Mouse (Mus musculus): ENCODE measurements around the gene Olfr763.
"Not testable (repeated sequence)": the region's sequence is repeated elsewhere in the genome, so short reads cannot be mapped to it uniquely, and the experiment has no call there.

Gene Olfr763

DNA sequence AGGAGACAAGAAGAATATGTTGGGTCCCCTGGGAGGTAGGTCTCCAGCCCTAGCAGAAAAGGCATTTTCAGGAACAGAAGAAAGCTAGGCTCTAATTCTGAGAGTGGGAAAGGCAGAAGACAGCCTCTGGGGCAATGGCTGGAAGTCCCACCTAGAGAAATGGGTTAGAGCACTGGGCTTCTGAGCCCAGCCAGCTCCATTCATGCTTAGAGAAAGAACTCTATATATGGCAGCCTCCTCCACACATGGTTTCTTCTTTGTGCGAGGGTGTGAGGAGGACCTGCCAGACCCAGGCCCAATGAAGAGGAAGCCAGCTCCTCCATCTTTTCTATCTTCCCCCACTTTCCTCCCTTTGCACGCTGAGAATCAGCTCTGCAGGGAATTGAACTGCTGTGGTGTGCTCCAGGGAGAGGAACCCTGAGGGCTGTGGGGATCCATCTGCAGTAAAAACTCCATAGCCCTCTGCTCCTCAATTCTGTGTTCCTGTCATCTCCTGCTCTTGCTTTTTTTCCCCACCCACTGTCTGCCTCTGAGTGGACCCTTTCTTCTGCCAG lies at the start of gene Olfr763:
TSS of gene Olfr763 (plus strand) at position 504 of the 554 bp plus-strand sequence.
- in situ Hi-C loops (cut with MboI) = no loop called here

DNA sequence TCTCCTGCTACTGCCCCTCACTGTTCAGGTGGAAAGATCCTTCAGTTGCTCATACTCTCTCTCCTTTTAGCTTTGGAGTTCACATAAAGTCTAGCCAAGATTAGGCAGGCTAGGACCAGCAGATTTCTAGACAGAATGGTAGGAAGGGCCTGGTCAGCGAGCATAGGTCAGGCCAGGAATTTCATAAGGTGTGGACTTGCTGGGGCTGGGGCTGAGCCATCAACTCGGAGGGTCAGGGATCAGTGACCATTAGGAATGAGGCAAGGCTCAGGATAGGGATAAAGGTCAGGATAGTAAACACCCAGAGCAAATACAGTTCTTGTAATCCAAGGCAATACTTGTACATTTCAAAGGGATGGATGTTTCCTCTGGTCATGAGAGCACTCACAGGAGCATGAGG lies 45.6 kb upstream of the Olfr763 start:
- in situ Hi-C loops (cut with MboI) = no loop called here

DNA sequence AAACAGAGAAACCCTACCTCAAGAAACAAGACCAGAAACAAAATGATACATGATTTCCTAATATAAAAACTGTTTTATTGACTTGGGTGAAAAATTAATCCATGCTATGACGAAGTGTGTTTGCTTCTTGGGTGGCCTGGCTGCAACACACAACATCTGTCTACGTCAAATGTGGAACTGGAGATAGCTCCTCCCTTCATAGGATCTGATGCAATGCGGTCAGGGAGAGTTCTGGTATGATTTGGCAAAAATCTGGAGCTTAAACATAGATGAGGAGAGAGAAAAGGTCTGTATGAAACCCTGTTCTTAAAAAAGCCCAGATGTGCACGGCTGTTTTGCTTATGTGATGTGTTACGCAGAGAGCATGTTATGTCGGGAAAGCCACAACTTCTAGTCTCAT lies 44.7 kb upstream of the Olfr763 start:
- in situ Hi-C loops (cut with MboI) = no loop called here

DNA sequence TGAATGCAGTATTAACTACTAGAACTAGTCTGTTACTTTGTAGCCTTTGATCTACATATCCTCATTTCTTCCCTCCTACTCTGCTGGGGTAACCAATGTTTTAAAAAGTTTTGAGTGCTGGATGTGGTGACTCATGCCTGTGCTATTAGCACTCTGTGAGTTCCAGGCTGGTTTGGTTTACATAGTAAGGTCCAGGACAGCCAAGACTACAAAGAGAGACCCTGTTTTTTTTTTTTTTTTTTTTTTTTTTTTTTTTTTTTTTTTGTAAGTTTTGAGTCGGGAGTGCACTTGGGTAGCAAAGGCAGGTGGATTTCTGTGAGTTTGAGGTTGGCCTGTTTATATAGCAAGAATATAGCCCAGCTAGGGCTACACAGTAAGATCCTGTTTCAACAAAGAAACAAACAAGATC lies 42.2 kb upstream of the Olfr763 start:
- in situ Hi-C loops (cut with MboI) = no loop called here

DNA sequence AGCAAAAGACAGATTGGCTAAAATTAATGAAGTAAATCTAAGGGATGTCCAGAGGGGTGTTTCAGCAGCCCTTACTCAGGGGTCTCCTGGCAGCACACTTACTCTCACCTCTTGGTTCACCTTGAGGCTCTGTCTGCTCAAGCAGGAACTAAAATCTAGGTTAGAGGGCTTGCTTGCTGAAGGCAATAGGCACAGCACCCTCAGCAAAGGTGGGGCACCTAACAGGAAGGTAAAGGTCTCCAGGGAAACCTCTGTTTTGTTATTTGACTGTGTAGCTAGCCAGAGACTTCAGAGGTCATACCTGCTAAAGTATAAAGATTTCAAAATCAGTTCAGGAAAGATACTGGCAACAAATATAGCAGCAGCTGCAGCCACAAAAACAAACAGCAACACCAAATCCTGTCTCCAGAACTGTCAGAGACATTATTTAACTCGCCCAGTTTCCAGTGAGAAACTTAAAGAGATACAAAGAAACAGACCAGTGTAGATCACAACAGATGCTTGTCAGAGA lies 39.8 kb upstream of the Olfr763 start:
- in situ Hi-C loops (cut with MboI) = no loop called here

DNA sequence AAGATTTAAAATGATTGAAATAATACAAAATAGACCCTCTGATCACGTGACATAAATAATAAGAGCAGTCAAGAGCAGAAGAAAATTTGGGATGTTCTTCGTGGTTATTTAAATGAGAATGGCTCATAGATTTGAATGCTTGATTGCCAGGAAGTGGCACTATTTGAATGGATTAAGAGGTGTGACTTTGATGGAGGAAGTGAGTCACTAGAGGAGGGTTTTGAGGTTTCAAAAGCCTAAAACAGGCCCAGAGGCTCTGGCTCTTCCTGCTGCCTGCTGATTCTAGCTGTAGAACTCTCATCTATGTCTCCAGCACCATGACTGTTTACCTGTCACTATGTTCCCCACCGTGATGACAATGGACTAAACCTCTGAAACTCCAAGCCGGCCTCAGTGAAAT lies 37.8 kb upstream of the Olfr763 start:
- in situ Hi-C loops (cut with MboI) = no loop called here

DNA sequence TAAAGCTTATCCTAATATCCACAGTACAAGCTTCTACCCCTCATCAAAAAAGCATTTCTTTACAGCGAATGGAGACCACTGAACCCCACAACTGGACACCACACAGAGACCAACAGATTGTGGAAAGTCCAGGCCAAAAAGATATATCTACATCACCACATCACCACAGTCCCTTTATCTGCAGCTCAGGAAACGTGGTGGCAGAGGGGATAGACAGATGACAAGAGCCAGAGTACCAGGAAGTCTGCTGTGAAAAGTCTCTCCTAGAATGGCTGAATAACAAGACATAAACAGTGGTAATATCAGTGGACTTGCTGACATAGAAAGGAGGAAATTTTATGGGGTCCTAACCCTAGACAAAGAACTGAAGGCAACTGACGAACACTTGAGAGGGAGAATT lies 34.2 kb upstream of the Olfr763 start:
- in situ Hi-C loops (cut with MboI) = no loop called here

DNA sequence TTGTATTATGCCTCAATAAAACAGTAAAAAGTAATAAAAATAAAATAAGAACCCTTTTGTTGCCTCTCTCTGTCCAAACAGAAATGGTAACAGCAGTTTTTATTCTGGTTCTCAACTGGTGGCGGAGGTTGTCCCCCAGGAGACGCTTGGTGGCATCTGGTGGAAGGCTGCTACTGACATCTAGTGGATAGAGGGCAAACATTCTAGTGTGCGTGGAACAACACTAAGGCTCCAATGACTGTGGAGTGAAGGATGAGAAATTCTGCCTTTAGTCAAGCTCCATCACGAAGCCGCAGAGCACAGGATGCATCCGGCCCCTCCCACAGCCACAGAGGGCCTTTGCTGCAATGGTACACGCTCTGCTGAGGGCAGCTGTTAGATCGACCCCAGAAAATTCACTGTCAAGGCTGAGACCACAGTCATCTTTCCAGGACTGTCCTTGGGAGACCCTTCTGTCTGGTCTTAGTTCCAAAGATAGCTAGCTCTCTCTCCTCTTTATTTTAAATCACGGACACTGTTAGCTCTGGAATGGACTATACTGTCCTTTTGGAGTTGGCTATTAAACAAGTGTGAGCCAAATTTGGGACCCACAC lies 33.0 kb upstream of the Olfr763 start:
- in situ Hi-C loops (cut with MboI) = no loop called here

DNA sequence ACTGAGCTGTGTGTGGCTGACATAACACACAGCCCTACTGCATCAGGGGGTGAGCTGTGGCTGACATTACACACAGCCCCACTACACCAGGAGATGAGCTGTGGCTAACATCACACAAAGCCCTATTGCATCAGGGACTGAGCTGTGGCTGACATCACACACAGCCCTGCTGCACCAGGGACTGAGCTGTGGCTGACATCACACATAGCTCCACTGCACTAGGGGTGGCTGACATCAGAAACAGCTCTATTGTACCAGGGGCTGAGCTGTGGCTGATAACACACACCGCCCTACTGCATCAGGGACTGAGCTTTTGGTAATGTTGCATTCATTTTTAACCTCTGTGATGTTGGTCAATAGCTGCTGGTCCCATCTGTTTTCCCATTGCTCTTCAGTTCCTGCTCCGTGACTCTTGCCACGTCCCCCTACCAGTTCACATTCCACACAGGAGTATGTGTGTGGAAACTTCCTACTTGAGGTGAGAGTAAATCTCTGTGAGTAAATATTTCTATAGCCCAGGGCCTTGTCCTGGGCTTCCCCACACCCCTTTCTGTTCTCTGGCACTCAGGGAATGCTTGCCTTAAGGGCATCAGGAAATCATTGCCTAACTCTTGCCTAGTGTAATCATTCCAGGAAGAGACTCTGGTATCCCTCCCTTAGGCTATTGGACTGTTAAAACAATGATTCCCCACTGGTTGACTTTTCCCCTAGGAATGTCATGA lies 29.8 kb upstream of the Olfr763 start:
- in situ Hi-C loops (cut with MboI) = no loop called here

DNA sequence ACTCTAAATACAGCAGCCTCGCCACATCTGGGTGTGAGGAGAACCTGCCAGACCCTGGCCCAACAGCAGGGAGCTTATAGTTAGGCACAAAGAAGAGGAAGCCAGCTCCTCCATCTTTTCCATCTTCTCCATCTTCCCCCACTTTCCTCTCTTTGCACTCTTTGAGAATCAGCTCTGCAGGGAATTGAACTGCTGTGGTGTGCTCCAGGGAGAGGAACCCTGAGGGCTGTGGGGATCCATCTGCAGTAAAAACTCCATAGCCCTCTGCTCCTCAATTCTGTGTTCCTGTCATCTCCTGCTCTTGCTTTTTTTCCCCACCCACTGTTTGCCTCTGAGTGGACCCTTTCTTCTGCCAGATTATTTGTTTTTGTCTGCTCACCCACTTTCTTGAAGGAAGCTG lies 21.5 kb upstream of the Olfr763 start, which contains the start of gene Olfr9:
TSS of gene Olfr9 (plus strand) at position 301 of the 400 bp plus-strand sequence.
- in situ Hi-C loops (cut with MboI) = not testable (repeated sequence)

DNA sequence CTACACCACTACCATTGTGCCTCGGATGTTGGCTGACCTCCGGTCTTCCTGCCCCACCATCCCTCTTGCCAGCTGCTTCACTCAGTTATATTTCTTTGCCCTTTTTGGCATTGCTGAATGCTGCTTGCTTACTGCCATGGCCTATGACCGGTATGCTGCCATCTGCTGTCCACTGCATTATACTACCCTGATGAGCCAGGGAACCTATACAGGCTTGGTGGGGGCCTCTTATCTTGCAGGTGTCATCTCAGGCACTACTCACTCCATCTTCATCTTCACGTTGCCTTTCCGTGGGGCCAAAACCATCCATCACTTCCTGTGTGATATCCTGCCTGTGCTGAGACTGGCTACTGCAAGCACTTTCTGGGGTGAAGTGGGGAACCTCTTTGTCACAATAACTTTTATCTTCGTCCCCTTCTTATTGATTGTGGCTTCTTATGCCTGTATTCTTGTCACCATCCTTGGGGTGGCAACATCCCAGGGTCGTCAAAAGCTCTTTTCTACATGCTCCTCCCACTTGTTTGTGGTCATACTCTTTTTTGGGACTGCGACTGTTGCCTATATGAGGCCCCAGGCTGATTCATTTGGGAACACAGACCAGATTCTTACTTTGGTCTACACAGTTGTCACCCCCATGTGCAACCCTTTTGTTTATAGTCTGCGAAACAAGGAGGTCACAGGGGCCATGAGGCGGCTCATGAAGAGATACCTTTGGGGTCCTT lies 20.3 kb upstream of the Olfr763 start:
- in situ Hi-C loops (cut with MboI) = not testable (repeated sequence)

DNA sequence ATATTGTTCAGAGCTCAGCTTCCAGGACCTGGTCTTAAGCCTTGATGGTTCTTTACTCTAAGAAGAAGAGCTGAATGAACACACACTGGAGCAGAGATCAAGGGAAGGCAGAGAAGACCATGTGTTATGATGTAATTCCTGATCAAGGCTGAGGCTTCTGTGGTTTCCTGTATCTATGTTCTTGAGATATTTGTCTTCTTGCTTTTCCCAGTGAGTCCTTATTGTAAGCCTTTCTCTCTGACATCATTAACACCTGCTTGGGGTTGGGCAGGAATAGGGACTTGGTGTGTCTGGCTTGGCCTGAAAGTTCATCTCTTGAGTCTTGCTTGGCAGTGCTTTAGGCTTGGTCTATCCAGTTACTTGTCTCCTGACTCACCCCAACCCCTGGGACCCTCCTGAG lies 19.6 kb upstream of the Olfr763 start:
- in situ Hi-C loops (cut with MboI) = no loop called here

DNA sequence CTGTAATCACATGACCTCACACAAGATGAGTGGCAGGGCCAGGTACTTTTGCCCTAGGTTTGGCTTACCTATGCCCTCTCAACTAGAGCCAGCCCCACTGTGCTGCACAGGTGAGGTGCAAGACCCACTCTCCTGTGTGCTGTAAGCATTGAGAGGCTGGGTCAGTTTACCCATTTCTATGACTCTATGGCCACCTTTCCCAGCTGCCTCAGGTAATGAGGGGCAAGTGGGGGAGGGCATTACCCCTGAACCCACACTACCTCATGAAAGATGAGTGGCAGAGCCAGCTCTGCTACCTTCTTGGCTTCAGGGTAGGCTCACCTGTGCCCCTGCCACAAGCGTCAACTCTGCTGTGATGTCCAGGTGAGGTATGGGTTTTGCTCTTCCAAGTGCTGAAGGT lies 14.8 kb upstream of the Olfr763 start:
- in situ Hi-C loops (cut with MboI) = no loop called here

DNA sequence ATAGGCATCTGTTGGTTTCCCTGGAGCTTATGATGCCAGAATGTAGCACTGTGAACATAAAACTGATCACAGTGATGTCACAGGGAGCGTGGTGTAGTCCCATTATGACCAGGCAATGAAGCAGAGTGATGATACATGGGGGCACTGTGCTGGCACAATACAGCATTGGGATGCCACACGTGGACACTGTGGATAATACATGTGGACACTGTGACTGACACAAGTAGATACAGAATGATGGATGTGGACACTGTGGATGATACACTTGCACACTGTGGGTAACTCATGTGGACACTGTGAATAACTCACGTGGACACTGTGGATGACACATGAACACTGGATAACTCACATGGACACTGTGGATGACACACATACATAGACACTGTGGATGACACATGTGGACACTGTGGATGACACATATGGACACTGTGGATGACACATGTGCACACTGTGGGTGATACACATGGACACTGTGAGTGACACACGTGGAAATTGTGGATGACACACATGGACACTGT lies 14.0 kb upstream of the Olfr763 start:
- in situ Hi-C loops (cut with MboI) = no loop called here

DNA sequence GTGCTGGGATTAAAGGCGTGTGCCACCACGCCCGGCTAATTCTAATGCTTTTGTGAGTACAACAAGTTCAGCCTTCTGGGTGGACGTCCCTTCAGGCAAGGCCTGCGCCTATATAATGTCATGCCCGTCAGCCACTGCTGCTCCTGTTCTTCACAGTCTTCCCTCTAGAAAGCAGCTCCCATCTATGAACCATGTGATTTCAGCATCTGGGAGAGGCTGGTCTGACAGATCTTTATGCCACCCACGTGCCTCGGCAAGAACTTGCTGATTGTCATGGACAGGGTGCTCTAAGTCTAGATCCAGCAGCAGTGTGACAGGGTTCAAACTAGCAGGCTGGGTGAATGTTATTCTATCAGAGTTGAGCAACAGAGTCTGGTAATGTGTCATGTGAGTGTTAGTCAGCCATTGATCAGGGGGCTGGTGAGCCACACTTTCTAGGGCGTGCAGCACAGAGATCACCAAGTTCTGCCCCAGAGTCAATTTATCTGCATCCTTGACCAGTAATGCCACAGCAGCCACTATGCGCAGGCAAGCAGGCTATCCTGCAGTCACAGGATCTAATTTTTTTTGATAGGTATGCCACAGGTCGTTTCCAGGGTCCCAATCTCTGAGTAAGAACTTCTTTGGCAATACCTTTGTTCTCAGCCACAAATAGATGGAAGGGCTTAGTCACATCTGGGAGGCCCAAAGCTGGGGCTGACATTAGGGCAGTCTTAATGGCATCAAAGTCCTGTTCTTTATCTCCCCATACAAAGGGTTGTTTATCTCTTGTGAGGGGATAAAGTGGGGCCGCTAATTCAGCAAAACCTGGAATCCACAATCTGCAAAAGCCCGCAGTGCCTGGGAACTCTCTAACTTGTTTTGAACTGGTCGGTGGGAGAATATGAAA lies 6.3 kb upstream of the Olfr763 start:
- in situ Hi-C loops (cut with MboI) = no loop called here

DNA sequence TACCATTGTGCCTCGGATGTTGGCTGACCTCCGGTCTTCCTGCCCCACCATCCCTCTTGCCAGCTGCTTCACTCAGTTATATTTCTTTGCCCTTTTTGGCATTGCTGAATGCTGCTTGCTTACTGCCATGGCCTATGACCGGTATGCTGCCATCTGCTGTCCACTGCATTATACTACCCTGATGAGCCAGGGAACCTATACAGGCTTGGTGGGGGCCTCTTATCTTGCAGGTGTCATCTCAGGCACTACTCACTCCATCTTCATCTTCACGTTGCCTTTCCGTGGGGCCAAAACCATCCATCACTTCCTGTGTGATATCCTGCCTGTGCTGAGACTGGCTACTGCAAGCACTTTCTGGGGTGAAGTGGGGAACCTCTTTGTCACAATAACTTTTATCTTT lies 920 bp downstream of the Olfr763 start:
- in situ Hi-C loops (cut with MboI) = not testable (repeated sequence)

DNA sequence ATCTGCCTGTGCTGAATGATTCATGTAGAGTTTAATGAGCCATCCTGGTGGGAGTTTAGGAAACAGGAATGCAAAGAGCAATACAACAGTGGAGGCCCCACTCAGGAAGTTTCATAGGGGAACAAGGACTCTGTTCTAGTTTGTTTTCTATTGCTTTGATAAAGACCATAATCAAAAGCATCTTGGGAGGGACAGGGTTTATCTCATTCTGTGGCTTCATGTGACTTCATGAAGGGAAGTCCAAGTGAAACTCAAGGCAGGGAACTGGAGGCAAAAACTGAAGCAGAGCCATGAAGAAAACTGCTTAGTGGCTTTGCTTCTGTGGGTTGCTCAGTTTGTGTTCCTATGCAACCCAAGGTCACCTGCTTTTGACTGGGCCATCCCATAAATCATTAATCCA lies 3.9 kb downstream of the Olfr763 start:
- in situ Hi-C loops (cut with MboI) = no loop called here

DNA sequence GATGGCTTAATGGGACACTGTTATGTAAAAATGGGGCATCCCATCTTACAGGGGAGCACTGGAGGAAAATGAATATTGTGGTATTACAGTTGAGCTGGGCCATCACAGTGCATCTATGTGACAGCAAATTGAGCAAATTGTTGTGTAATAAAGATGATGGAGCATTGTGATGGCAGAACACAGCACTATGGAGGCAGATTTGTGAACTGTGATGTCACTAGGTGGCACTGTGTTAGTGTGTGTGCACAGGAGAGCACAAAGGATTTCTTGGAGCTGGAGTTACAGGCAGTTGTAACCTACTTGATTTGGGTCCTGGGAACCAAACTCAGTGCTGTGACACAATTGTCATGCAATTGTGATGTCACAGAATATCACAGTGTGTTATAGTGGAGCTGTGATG lies 12.7 kb downstream of the Olfr763 start:
- in situ Hi-C loops (cut with MboI) = no loop called here

DNA sequence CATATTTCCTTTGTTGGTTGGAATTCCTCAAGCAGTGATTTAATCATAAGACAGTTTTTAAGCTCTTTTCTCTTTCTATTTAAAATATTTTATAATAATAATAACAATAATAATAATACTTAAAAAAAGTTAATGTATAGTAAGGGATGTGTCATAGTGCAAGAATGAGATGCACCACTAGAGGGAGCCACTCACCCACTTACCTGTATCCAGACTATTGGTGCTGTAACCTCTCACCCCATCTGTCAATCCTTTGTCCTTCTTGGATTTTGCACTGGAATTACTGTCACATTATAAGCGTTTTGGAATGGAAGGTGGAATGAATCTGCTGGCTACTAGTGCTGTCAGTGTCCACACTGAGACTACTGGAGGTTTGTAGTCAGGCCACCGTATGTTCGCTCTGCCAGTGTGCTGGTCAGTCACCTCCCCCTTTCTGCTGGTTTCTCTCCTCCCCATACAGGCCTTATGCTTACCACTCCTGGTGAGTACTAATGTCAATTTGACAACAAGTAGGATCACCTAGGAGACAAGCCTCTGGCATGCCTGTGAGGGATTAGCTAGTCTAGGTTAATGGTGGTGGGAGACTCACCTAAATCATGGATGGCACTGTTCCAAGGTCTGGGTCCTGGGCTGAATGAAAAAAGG lies 15.5 kb downstream of the Olfr763 start:
- in situ Hi-C loops (cut with MboI) = no loop called here

DNA sequence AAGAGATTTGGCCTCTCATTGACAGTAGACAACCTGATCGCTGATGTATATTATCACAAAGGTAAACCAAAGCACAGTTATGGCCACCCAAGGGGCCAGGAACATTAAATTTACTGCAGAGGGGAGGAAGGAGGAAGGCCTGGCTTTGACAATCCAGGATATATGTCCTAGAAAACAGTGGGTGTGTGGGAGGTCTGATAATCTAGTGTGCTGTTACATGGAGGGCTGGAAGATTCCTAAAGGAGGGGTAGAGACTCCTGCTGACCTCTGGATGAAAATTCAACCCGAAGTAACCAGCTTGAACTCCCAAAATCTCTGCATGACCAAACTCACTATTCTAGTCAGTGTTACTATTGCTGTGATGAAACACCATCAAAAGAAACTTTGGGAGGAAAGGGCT lies 17.8 kb downstream of the Olfr763 start:
- in situ Hi-C loops (cut with MboI) = no loop called here

DNA sequence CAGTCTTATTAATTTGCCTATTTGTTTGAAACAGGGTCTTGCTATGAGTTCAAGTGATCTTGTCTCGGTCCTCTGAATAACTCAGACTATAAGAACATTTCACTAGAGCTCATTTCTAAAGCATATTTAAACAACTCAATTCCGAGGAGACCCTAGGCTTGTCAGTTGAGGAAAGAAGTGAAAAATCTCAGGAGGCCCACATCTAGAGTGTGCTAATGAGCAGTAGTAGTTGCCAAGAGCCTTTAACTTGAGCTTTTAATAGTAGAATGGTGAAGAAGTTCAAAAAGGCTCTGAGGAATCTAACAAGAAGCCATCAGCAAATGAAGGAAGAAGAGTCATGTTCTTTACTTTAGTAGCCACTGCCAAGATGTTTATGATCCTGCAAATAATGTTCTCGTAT lies 29.2 kb downstream of the Olfr763 start, which contains the start of gene Olfr764-ps1:
TSS of gene Olfr764-ps1 (minus strand) at position 101 of the 400 bp plus-strand sequence.
- in situ Hi-C loops (cut with MboI) = no loop called here
